8 mouse cellular contexts compared by ENCODE assay signal in the genomic region with DNA sequence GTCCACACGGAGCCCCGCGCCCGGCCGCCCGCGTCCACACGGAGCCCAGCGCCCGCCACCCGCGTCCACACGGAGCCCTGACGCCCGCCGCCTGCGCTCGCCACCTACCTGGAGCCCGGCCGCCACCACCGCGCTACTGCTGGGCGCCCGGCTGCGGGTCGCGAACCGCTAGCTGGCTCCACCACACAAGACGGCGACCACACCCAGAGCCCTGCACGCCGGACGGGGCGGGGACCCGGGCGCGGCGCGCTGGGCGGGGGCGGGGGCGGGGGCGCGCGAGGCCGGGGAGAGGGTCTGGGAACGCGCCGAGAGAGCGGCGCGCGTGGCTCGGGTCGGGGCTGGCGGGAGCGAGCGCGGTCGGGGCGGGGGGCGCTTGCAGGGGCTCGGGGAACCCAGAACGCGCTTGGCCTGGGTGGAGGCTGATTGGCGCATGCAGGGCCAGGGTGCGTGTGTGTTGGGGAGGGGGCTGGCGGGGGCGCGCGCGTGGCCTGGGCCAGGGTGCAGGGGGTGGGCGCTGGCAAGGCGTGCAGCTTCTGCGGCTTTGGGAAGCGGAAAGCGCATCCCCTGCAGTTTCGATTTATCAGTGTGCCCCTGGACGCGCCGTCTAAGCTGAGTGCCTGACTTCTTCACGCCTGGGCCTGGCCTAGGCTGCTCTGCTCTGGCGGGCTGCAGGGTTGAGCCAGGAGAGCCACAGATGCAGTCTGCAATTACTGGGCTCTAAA. TPM values are rescaled to one million over a fixed set of nuclear protein-coding genes. Genes with fewer than 3 reads are reported as not detected.
DNase-seq lines count a peak whose midpoint lies in the region; ATAC-seq and TF ChIP-seq lines count a peak whose summit lies in the region.

Gene Gnb4 (minus strand): TSS at position 255 of the 722 bp plus-strand sequence.

- peak within 1 kb of the TSS; percentile 60 for H3K4me3 ChIP-seq in intestine, postnatal 0 days (ENCODE audit: low read depth, low read length)
- peak within 1 kb of the TSS; percentile 65 for H3K4me3 ChIP-seq in limb, embryonic 14.5 days (replicated peaks; ENCODE audit: low read length)
- H3K4me3 ChIP-seq in midbrain, embryonic 14.5 days (replicated peaks; ENCODE audit: low read depth, low read length), result peak within 1 kb of the TSS; percentile 58
- H3K4me3 ChIP-seq in stomach, embryonic 14.5 days (ENCODE audit: low read depth, low read length), result peak within 1 kb of the TSS; percentile 53

- no peaks in the 10 kb centered on the region for H3K27me3 ChIP-seq in intestine, postnatal 0 days (replicated peaks; ENCODE audit: control insufficient read depth, insufficient read depth, low read length)
- no peaks in the 10 kb centered on the region for H3K27me3 ChIP-seq in limb, embryonic 14.5 days (ENCODE audit: control insufficient read depth, insufficient read depth, low read length)
- no peaks in the 10 kb centered on the region for H3K27me3 ChIP-seq in midbrain, embryonic 14.5 days (ENCODE audit: control insufficient read depth, insufficient read depth, low read length)
- H3K27me3 ChIP-seq in stomach, embryonic 14.5 days (ENCODE audit: control insufficient read depth, insufficient read depth, low read length), result no peaks in the 10 kb centered on the region

- peak within 1 kb of the TSS; percentile 68 for H3K27ac ChIP-seq in intestine, postnatal 0 days (ENCODE audit: low read depth, low read length)
- peak within 1 kb of the TSS; percentile 74 for H3K27ac ChIP-seq in limb, embryonic 14.5 days (replicated peaks; ENCODE audit: low read depth, low read length)
- peak within 1 kb of the TSS; percentile 55 for H3K27ac ChIP-seq in midbrain, embryonic 14.5 days (replicated peaks; ENCODE audit: low read depth, low read length)
- peak within 1 kb of the TSS; percentile 90 for H3K27ac ChIP-seq in stomach, embryonic 14.5 days (ENCODE audit: low read length)

- no peak for TF ChIP-seq CTCF in intestine, postnatal 0 days (IDR thresholded peaks at IDR 0.05; ENCODE audit: low read depth)

- under 1% methylated on average over 66 of the region's 83 CpGs for WGBS in intestine, postnatal 0 days
- WGBS in limb, embryonic 14.5 days, result 3% methylated on average over 25 of the region's 83 CpGs
- WGBS in midbrain, embryonic 14.5 days, result 2% methylated on average over 70 of the region's 83 CpGs
- 2% methylated on average over 62 of the region's 83 CpGs for WGBS in stomach, embryonic 14.5 days

- no peaks in the 10 kb centered on the region for H3K9me3 ChIP-seq in intestine, postnatal 0 days (ENCODE audit: control insufficient read depth)
- no peaks in the 10 kb centered on the region for H3K9me3 ChIP-seq in limb, embryonic 14.5 days (ENCODE audit: control insufficient read depth, low read length)
- H3K9me3 ChIP-seq in midbrain, embryonic 14.5 days (ENCODE audit: control insufficient read depth, low read length), result no peaks in the 10 kb centered on the region
- no peaks in the 10 kb centered on the region for H3K9me3 ChIP-seq in stomach, embryonic 14.5 days (ENCODE audit: control insufficient read depth, low read depth, low read length)

- H3K9ac ChIP-seq in intestine, postnatal 0 days (ENCODE audit: low read depth, low read length), result peak within 1 kb of the TSS; percentile 59
- H3K9ac ChIP-seq in limb, embryonic 14.5 days (ENCODE audit: low read depth, low read length, severe bottlenecking), result peak within 1 kb of the TSS; percentile 77
- H3K9ac ChIP-seq in midbrain, embryonic 14.5 days (replicated peaks; ENCODE audit: low read length), result peak within 1 kb of the TSS; percentile 63
- peak within 1 kb of the TSS; percentile 53 for H3K9ac ChIP-seq in stomach, embryonic 14.5 days (replicated peaks; ENCODE audit: low read depth, low read length)

- peak within 1 kb of the TSS; percentile 77 for H3K4me2 ChIP-seq in intestine, postnatal 0 days (replicated peaks; ENCODE audit: low read depth)
- H3K4me2 ChIP-seq in limb, embryonic 14.5 days (replicated peaks; ENCODE audit: low read depth, low read length, severe bottlenecking), result peak within 1 kb of the TSS; percentile 50
- peak within 1 kb of the TSS; percentile 55 for H3K4me2 ChIP-seq in midbrain, embryonic 14.5 days (ENCODE audit: low read length)
- H3K4me2 ChIP-seq in stomach, embryonic 14.5 days (replicated peaks; ENCODE audit: low read depth, low read length), result peak within 1 kb of the TSS; percentile 51

- no peaks in the 10 kb centered on the region for H3K36me3 ChIP-seq in intestine, postnatal 0 days (ENCODE audit: control insufficient read depth, insufficient read depth)
- no peaks in the 10 kb centered on the region for H3K36me3 ChIP-seq in limb, embryonic 14.5 days (ENCODE audit: control insufficient read depth, insufficient read depth, low read length)
- no peaks in the 10 kb centered on the region for H3K36me3 ChIP-seq in midbrain, embryonic 14.5 days (ENCODE audit: control insufficient read depth, insufficient read depth, low read length)
- no peaks in the 10 kb centered on the region for H3K36me3 ChIP-seq in stomach, embryonic 14.5 days (ENCODE audit: control insufficient read depth, insufficient read depth, low read length)

- H3K4me1 ChIP-seq in intestine, postnatal 0 days (replicated peaks; ENCODE audit: control insufficient read depth, insufficient read depth, low read length), result no peaks in the 10 kb centered on the region
- H3K4me1 ChIP-seq in limb, embryonic 14.5 days (ENCODE audit: control insufficient read depth, insufficient read depth, low read length), result peaks cover 4% of the 10 kb centered on the region
- H3K4me1 ChIP-seq in midbrain, embryonic 14.5 days (ENCODE audit: control insufficient read depth, insufficient read depth, low read length), result peaks cover 3% of the 10 kb centered on the region; the same call in 1 of the 2 replicates
- peaks cover 6% of the 10 kb centered on the region; the same call in 1 of the 2 replicates for H3K4me1 ChIP-seq in stomach, embryonic 14.5 days (ENCODE audit: control insufficient read depth, insufficient read depth, low read length)

- DNase-seq in frontal cortex, postnatal 25 days (ENCODE audit: low spot score in 2 of 2), result no peak
- DNase-seq in embryo, embryonic 10.5 days (ENCODE audit: low spot score), result peak; percentile 78
- no peak for DNase-seq in gonadal fat pad, adult 2 months (ENCODE audit: low read depth)
- DNase-seq in limb, embryonic 14.5 days (ENCODE audit: low spot score), result peak; percentile 75
- DNase-seq in midbrain, embryonic 14.5 days, result peak; percentile 89

- ATAC-seq in frontal cortex, adult (ENCODE audit: low TSS enrichment), result peak; percentile 56; the same call in 1 of the 2 replicates
- ATAC-seq in intestine, postnatal 0 days, result peak; percentile 68
- ATAC-seq in limb, embryonic 14.5 days (ENCODE audit: low FRiP score, low read depth), result peak; percentile 89
- peak; percentile 92 for ATAC-seq in midbrain, embryonic 14.5 days (ENCODE audit: low FRiP score, low TSS enrichment)
- ATAC-seq in stomach, embryonic 14.5 days (ENCODE audit: insufficient number of reproducible peaks, insufficient read depth, low FRiP score, low read depth), result peak; percentile 82

- TF ChIP-seq POLR2A in limb, embryonic 14.5 days (IDR thresholded peaks at IDR 0.05; ENCODE audit: borderline replicate concordance, extremely low read depth, insufficient read depth, insufficient read length), result no peak

RNA-seq across cellular contexts. Expression of gene Gnb4, which starts in this region (rescaled TPM):
- 36.8 and 52.1 TPM in 2 replicates for polyA plus RNA-seq in gonadal fat pad, adult 2 months (2012; rRNA removed)
- 31.5 and 31.8 TPM in 2 replicates for polyA plus RNA-seq in intestine, postnatal 0 days (2015; fragmentation: Nextera tagmentation; extraction: Ambion mirVana)
- 70.3 and 97.8 TPM in 2 replicates for polyA plus RNA-seq in limb, embryonic 14.5 days (2012; rRNA removed)
- polyA plus RNA-seq in limb, embryonic 14.5 days (2014; fragmentation: Nextera tagmentation; extraction: Ambion mirVana), result 78.0 and 84.9 TPM in 2 replicates
- polyA plus RNA-seq in midbrain, embryonic 14.5 days (2014; fragmentation: Nextera tagmentation; extraction: Ambion mirVana), result 75.8 and 81.7 TPM in 2 replicates
- polyA plus RNA-seq in stomach, embryonic 14.5 days (2014; fragmentation: Nextera tagmentation; extraction: Ambion mirVana), result 74.8 and 80.4 TPM in 2 replicates

Comparison
In these comparisons a context has a peak if more than half of its experiments do, and no peak if none do; other contexts are left out.
1. DNase-seq: peak in embryo, embryonic 10.5 days (single experiment), limb, embryonic 14.5 days (single experiment) and midbrain, embryonic 14.5 days (single experiment); none in frontal cortex, postnatal 25 days (0 of 2) and gonadal fat pad, adult 2 months (single experiment).
2. Peak in every context shown above with its lines, with median percentiles within 50 percentile points of each other: ATAC-seq, H3K27ac ChIP-seq, H3K4me2 ChIP-seq, H3K4me3 ChIP-seq and H3K9ac ChIP-seq.